Mouse (Mus musculus) R1 (cell line): ENCODE results near the gene Slc5a3.

Experiments used
- DNase-seq: peaks from one replicate; pipeline ENCODE4 v3.0.0-alpha.2; 2018; ENCODE audit warnings: low read depth, low spot score

Slc5a3 gene

DNA sequence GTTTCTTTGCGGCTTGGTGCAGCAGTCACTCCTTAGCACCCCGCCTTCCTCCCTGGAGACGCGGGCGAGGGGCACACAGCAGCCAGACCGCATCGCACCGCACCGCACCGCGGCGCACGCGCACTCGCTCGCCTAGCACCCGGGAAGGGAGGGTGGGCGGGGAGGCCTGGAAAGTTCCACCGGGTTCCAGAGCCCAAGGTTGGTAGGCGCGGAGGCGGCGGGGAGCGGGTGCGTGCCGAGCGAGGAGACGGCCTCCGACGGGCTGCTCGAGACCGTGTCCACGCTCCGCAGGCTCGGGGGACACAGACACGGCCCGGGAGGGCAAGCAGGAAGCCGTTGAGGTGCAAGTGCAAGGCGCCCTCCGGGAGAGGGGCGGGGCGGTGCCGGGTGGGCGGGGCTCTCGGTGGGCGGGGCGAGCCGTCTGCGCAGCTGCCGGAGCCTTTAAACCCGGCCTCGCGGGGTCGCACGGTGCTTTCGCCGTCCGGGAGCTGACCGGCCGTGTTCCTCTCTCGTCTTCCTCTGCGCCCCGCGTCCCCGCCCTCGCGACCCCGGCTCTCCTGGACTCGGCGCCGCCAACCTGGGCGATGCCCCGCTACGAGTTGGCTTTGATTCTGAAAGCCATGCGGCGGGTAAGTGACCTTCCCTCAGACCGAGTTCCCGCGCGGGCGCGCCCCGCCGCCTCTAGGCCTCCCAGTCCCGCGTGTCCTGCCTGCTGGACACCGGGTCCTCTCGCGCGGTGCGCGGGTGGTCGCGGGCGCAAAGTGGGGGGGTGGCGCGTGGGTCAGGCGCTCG, at the start of gene Slc5a3, which contains the start of the genes Mrps6 and Gm49711:
Slc5a3 (plus strand) TSS at position 471 of the 792 bp plus-strand sequence.
Mrps6 (plus strand) TSS at position 419 of the 792 bp plus-strand sequence.
Gm49711 (plus strand) TSS at position 465 of the 792 bp plus-strand sequence.
- DNase-seq, result peak; percentile 86

DNA sequence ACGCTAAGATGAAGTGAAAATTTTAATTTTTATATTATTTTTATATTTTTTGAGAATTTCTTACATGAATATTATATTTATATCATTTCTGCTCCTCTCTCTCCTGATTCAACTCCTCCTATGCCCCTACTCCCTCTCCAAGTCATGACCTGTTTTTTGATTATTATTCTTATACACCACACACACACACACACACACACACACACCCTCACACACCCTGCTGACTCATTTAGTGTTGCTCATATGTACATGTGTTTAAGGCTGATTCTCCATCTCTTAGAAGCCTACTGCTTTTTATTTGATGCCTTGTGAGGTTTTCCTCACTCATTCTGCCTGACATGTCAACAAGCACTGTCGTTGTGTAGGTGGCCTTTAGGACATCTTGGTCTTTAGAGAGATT, 48.5 kb upstream of the Slc5a3 start:
- no peak for DNase-seq

DNA sequence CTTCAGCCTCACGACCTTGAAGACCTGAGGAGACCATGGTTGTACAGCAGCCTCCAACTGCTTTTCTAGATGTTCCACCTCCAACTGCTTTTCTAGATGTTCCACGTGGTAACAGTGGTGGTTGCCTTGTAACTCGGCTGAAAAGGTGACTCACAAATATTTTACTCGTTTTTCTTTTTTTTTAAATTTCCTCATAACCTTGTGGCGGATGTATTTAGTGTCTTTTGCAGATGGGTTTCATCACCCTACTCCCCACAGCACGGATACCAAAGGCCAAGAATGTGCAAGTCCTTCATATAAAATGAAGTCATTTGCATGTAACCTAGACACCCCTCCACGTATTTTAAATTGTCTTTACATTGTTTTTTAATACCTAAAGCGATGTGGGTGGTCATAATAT, 41.3 kb upstream of the Slc5a3 start:
- DNase-seq, result no peak

- peak; percentile 54 for DNase-seq
Measured at GRCm38 (mm10) chr16:92019141-92020118, 38.7 kb upstream of the Slc5a3 start.

GRCm38 (mm10) chr16:92021656-92022400, 36.3 kb upstream of the Slc5a3 start:
- DNase-seq, result peak; percentile 67

- DNase-seq, result no peak
Measured at GRCm38 (mm10) chr16:92022494-92023283, 35.4 kb upstream of the Slc5a3 start.

GRCm38 (mm10) chr16:92033286-92033685, 24.8 kb upstream of the Slc5a3 start:
- no peak for DNase-seq

GRCm38 (mm10) chr16:92034676-92035075, 23.4 kb upstream of the Slc5a3 start:
- no peak for DNase-seq

GRCm38 (mm10) chr16:92036701-92037100, 21.4 kb upstream of the Slc5a3 start:
- no peak for DNase-seq

DNA sequence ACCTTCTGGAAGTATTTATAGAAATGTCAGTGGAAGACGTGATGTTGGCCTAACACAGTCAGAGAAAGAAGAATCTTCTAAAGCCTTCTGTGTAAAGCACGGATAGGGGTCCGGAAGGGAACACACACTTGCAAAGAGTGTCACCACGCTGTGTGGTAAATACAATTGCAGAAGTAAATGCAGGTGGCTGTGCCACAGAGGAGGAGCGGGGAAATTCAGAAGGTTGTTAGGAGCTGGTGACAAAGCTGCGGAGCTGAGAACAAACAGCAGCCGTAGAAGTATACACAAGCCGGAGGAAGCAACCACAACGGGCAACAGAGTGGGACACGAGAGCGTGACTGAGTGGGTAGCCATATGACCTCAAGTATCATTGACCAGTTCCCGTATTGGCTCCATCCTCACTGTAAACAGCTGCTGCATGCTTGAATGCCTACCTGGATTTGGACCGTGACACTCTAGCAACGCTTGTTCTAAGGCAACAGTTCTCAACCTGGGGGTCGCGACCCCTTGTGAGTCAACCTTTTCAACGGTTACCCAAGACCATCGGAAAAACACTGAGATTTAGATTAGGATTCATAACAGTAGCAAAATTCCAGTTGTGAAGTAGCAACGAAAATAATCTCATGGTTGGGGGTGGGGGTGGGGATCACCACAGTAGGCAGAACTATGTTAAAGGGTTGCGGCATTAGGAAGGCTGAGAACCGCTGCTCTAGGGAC, 20.1 kb upstream of the Slc5a3 start:
- DNase-seq, result no peak

DNA sequence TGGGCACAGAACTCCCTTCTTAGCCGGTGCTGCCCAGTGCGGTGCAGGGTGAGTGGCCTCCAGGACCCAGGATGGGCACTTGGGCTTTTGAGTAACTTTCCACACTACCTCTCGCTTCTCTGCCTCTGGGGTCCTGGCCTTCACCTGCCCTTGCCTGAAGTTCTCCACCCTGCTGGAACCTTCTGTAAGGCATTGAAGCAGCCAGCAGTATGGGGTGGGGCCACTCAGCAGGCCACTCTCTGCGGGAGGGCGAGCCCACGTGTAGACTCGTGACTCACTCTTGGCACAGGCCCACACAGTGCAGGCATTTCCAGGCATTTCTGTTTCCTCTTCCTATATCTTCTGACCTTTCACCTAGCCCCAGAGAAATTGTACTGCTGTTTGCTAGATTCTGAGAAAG, 18.7 kb upstream of the Slc5a3 start:
- no peak for DNase-seq

- DNase-seq, result peak; percentile 54
Measured at GRCm38 (mm10) chr16:92039966-92040365, 18.2 kb upstream of the Slc5a3 start.

DNA sequence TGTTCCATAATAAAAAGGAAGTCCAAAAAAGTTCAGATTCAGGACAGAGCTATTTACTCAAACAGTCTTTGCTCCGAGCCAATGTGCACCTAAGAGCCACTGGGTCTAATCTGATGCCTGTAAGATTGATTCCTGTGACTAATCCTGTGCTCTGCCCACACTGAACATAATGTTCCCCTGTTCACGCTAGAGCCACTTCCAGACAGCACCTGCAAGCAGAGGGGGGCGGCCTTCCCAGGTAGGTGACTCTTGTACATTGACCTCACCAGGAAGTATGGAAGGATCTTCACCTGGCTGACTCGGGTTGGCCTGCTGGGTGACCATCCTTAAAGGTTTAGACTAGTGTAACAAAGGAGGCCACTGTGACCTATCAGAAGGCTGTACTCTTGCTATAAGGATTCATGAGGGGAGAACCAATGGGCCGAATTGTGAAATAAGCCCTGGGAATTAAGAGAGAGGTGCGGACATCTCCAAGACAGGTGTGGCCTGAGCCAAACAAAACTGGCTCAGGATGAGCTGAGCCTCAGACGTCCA, 6.3 kb upstream of the Slc5a3 start:
- DNase-seq, result no peak

GRCm38 (mm10) chr16:92052569-92052968, 5.6 kb upstream of the Slc5a3 start:
- no peak for DNase-seq

GRCm38 (mm10) chr16:92056711-92057110, 1.4 kb upstream of the Slc5a3 start:
- DNase-seq, result no peak

- no peak for DNase-seq
Measured at GRCm38 (mm10) chr16:92057456-92057851, 668 bp upstream of the Slc5a3 start.

- DNase-seq, result no peak
Measured at GRCm38 (mm10) chr16:92058644-92059620, 810 bp downstream of the Slc5a3 start.

GRCm38 (mm10) chr16:92060213-92060612, 2.1 kb downstream of the Slc5a3 start:
- no peak for DNase-seq

DNA sequence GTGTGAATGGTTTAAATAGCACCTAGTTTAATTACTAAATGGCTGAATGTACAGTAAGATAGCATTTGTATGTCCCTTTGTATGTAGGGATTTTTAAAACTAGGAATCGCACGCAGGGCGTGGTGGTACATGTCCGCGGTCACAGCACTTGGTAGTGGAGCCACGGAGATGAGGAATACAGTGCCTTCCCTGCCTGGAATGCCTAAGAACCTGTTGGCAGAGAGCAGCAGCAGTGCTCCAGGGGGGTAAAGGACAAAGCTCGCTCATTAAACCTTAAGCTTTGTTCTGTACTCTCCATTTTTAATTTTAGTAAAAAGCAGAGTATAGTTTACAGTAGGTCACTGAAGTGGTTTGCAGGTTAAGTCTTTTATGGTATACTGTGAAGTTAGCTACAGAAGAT, 3.5 kb downstream of the Slc5a3 start:
- no peak for DNase-seq
